Mouse (Mus musculus): Measurements from ENCODE around the gene Spsb2.
"Not testable (repeated sequence)": the region's sequence is repeated elsewhere in the genome, so short reads cannot be mapped to it uniquely, and the experiment has no call there.

The Spsb2 gene

DNA sequence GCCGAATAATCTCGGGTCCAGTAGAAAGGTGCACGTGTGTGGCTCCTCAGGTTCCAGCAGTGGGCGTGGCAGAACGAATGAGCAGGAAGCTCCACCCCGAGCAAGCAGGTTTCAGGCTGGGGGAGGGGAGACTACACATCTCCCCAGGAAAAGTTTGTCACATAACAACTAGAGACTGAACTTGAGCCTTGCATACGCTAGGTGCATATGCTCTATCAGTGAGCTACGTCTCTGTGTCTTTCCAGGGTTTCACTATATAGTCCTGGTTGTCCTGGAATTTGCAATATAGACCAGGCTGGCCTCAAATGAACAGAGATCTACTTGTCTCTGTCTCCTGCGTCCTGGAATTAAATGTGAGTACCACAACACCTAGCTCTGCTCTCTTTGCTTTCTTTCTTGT lies 6.1 kb upstream of the Spsb2 start:
- not testable (repeated sequence) for DNase-seq (ENCODE audit: low spot score in 2 of 2)

DNA sequence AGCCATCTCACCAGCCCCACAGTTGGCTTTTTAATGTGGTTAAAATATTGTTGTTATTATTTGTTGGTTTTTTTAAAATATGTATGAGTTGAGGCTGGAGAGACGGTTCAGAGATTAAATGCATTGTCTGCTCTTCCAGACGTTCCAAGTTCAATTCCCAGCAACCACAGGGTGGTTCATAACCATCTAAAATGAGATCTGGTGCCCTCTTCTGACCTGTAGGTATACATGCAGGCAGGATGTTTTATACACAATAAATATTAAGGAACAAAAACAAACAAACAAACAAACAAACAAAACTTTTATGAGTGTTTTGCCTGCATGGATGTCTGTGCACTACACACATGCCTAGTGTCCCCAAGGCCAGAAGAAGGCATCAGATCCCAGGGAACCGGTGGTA lies 5.4 kb upstream of the Spsb2 start:
- DNase-seq (ENCODE audit: low spot score in 2 of 2): no peak

DNA sequence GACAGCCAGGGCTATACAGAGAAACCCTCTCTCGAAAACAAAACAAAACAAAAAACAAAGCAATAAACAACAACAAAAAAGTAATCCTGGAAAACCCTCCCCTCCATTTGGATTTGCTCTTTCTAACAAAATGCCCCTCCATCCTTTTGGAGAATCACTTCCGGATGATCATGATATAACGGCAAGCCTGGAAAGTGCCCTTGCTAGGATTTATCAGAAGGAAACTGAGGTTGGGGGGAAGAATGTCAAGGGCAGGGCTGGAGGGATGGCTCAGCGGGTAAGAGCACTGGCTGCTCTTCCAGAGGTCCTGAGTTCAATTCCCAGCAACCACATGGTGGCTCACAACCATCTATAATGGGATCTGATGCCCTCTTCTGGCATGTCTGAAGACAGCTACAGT lies 4.8 kb upstream of the Spsb2 start:
- not testable (repeated sequence) for DNase-seq (ENCODE audit: low spot score in 2 of 2)

DNA sequence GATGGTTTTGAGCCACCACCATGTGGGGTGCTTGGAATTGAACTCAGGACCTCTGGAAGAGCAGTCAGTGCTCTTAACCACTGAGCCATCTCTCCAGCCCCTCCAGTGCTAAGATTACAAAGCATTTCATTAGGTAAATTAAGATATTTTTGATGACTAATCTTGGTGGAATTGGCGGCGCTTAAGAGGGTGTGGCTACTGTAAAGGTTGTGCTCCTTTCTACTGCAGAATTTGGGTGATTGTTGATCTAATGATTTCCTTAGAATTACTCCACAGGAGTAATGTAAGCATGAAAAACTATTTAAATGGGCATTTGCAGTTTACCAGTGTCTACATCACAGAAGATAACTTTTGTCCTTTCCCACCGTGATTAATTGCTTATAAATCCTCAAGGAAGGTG lies 4.1 kb upstream of the Spsb2 start:
- DNase-seq (ENCODE audit: low spot score in 2 of 2): no peak

DNA sequence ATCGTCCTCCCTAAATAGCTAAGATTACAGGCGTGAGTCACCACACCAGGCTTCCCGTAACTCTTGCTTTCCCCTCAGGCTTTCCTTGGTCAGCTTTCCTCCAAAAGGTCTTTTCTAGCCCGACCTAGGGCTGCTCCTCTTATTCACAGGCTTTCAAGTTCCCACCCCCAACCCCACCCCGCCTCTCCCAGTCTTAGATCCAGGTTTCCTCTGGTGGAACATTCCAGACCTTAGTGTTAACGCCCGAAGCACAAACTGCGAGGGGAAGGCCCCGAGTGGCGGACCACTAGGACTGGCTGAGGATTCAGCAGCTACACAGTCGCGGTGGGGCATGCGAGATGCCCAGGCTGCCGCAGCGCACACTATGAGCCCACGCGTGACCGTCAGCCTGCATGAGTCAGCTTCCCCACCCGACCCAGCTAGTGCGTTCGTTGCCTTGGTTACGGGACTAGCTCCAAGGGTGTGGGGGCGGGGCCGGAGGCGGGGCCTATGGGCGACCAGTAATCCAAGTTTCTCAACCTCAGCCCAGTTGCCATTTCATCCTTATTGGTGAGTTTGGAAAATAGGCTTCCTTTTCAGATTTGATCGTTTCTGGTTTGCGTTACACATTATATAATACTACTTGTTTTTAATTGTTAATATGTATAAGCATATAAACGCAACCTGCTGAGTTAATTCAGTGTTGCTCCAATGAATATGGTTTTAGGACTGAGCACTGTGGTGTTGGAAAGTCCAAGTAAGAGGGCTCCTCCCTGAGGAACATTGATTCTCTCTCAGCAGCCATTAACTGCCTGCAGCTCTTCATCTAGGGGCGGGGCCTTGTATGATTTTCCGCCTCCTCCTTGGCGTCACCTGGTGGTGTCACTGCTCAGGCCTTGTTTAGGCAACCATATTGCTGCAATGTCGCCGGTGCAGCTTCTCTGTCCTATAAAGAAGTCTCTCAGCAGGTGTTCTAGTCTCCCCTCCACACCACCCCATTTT lies 2.8 kb upstream of the Spsb2 start:
- DNase-seq (ENCODE audit: low spot score in 2 of 2): peak; percentile 91 to 98

DNA sequence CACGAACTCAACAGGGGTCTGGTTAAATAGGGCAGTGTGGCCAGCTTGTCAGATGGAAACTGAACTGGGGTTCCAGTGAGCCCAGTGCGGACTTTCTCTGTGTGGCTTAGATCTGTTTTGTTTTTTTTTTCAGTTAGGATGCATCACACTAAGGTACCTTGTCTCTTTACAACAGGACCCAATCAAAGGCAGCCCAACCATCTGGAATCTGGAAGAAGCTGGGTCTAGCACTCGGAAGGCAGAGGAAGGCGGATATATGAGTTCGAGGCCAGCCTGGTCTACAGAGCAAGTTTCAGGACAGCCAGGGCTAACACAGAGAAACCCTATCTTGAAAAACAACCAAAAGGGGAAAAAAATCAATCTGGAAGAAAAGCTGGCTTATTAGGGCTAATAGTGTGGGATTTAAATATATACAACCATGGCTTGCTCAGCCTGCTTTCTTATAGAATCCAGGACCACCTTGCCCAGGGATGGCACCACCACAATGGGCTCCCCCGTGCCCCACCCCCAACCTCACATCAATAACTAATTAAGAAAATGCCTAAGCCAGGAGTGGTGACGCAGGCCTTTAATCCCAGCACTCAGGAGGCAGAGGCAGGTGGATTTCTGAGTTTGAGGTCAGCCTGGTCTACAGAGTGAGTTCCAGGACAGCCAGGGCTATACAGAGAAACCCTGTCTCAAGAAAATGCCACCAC lies 1.9 kb upstream of the Spsb2 start:
- DNase-seq (ENCODE audit: low spot score in 2 of 2): no peak

DNA sequence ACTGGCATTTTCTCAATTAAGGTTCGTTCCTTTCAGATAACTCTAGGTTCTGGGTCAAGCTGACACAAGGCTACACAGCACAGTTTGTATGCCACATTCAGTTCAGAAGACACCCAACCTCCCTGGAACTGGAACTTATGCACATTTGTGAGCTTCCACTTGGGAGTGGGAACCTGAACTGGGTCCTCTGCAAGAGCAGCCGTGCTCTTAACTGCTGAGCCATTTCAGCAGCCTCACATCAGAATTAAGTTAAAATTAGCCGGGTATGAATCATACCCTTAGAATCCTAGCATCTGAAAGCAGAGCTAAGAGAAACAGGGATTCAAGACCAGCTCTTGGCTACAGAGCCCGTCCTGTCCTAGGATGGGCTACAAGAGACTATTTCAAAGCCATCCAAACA lies 1.1 kb upstream of the Spsb2 start:
- DNase-seq (ENCODE audit: low spot score in 2 of 2): no peak

DNA sequence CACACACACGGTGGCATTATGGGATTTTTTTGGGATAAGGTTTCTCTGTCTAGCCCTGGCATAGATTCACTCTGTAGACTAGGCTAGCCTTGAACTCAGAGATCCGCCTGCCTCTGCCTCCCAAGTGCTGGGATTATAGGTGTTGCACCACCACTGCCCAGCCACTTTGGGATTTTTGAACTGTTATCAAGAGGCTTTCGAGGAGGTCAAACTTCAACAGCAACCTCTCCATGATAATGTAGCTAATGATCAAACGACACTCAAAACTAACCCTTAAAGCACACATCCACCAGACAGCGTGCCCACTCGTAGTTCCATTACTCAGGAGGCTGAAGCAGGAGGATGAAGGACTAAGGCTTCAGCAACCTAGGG lies 489 bp upstream of the Spsb2 start:
- DNase-seq (ENCODE audit: low spot score in 2 of 2): no peak

DNA sequence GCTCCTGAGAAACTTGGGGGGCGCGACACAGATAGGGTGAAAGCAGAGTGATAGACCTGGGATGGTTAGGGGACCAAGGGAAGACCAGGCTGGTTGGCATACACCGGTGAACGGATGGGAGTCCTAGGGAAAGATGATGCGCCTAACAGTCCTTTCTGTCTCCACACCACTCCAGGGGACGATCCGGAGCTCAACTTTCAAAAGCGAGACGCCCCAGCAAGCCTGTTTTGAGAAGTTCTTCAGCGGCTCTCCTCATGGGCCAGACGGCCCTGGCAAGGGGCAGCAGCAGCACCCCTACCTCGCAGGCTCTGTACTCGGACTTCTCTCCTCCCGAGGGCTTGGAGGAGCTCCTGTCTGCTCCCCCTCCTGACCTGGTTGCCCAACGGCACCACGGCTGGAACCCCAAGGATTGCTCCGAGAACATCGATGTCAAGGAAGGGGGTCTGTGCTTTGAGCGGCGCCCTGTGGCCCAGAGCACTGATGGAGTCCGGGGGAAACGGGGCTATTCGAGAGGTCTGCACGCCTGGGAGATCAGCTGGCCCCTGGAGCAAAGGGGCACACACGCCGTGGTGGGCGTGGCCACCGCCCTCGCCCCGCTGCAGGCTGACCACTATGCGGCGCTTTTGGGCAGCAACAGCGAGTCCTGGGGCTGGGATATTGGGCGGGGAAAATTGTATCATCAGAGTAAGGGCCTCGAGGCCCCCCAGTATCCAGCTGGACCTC lies 752 bp downstream of the Spsb2 start:
- peak; percentile 79 to 84 for DNase-seq (ENCODE audit: low spot score in 2 of 2)

DNA sequence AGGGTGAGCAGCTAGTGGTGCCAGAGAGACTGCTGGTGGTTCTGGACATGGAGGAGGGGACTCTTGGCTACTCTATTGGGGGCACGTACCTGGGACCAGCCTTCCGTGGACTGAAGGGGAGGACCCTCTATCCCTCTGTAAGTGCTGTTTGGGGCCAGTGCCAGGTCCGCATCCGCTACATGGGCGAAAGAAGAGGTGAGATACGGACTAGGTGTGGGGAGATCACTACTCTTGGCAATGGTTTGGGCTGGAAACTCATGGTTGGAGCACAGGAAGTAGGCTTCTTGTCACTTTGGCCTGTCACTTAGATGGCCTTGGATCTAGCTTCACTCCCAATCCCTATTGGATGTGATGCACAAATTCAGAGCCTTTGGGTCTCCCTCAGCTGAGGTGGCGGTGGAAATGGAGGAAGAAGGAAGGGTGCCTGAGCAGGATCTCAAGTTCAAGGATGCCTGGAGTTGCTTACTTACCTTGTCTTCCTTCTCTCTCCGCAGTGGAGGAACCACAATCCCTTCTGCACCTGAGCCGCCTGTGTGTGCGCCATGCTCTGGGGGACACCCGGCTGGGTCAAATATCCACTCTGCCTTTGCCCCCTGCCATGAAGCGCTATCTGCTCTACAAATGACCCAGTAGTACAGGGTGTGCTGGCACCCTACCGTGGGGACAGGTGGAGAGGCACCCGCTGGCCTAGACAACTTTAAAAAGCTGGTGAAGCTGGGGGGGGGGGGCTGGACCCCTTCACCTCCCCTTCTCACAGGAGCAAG lies 1.5 kb downstream of the Spsb2 start:
- no peak for DNase-seq (ENCODE audit: low spot score in 2 of 2)

DNA sequence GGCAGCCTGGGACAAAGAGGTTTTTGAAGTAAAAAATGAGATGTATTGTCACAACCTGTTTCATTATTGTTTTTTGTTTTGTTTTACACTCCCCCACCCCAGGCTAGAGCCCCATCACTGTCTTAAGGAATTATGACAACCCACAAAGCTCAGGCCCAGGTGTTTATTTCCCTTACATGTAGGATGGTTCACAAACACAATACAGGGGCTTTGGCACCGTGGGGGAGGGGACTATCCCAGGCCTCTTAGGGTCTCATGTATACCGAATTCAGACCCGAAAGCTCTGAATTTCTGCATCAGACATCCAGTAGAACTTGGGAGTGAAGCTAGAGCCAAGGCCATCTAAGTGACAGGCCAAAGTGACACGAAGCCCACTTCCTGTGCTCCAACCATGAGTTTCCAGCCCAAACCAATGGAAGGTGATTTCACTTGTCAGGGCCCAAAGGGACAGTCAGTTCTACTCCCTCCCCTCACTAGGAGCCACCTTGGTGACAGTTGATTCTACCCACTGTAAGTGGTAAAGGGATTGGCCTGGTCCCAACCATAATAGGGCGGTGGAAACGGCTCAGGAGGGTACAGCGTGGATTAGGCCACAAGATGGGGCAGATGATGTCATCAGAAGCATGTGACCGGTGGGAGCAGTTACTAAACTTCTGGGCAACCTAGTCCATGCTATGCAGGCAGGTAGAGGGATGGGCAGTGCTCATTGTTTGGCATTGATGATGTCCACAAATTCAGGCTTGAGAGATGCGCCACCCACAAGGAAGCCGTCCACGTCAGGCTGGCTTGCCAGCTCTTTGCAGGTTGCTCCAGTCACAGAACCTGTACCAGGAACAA lies 2.3 kb downstream of the Spsb2 start:
- not testable (repeated sequence) for DNase-seq (ENCODE audit: low spot score in 2 of 2)

DNA sequence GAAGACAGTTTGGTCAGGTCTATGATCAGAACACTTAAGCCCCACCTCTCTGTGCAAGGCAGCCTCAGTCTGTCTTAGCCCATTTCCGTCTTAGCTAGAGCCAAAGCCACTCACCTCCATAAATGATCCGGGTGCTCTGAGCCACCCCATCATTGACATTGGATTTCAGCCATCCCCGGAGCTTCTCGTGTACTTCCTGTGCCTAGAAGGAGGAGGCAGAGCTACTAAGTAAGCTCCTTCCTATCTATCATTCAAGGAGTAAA lies 2.9 kb downstream of the Spsb2 start:
- no peak for DNase-seq (ENCODE audit: low spot score in 2 of 2)

DNA sequence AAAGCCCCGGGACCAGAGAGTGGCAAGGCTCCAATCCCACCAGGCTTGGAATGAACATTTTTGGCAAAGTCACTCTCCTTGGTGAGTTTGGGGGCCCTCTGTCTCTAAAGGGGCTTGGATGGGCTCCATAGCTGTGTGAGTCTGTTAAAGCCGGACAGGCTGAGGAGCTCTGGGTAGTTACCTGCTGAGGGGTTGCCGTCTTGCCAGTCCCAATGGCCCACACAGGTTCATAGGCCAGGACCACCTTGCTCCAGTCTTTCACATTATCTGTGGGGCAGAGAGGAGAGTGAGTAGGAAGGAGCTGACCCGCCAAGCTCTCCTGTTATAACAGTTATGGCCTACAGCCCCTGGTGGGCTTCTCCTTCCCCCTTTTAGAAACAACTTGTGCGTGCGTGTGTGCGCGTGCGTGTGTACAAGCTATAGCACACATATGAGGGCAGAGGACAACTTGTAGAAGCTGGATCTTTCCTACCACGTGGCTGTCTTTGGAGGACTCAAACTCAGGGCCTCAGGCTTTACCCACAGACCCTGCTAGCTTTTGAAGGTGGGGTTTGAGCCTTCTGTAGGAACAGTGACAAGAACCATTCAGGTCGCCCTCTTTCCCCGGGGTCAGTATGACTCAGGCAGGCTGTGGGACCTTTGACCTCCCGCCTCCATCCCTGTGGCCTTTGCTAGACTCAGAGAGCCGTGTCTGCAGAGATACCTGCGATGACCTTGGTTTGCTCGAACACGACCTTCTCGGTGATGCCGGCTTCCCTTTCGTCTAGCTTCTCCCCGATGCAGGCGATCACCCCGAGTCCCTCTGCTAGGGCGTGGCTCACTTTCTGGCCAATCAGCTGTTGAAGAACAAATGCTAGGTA lies 3.5 kb downstream of the Spsb2 start:
- DNase-seq (ENCODE audit: low spot score in 2 of 2): no peak

DNA sequence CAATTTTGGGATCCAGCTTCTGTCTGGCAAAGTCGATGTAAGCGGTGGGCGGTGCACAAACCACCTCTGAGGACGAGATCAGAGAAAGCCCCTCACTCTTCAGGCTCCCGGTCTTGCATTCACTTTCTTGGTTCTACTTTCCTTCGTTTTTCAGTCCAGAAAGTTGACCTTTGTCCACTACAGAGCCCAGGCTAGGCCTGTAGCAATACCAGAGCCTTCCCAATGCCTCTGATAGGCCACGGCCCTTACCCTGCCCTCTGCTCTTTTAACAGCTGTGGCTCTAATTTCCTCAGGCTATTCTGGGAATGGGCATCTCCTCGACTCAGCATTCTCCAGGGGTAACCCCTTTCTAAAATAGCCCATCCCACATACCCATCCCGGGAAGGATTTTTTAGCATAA lies 4.4 kb downstream of the Spsb2 start:
- DNase-seq (ENCODE audit: low spot score in 2 of 2): no peak

DNA sequence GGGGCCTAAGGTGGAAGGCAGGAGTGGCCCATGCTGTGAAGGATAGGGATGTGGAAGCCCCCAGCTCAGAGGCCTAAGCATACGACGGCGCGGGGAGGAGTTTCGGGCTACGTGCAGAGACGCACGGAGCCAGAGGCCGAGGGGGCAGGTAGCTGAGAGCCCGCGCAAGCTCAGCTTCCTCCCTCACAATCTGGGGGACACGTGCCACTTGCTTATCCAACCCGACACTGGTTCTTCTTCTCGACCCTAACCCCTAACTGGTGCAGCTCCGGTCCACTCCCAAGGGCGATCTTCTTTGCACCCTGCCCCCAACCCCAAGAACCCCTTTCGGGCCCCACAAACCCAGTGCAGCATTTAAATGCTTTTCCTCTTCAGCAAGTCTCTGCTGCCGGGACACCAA lies 5.0 kb downstream of the Spsb2 start:
- DNase-seq (ENCODE audit: low spot score in 2 of 2): peak in 1 of 2 experiments; percentile 49

DNA sequence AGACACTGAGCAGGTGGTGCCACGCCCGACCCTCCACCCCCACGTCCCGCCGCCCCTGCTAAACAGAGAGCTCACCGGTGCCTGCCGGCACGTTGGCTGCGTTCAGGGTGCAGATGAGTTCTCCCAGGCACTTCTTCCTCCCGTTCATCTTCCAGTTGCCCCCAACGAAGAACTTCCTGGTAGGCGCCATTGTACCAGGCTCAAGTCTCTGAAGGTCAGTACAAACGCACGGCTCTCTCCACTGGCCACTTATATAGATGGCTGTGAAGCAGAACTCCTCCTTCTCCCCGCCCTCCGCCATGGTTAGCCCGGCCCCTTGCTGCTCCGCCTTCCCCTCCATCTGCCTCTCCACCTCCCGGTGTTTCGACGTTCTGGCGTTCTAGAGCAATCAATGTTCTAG lies 5.5 kb downstream of the Spsb2 start, which contains the start of gene Tpi1:
Gene Tpi1 (minus strand): TSS at position 364 of the 400 bp plus-strand sequence.
- peak; percentile 89 to 92 for DNase-seq (ENCODE audit: low spot score in 2 of 2)

DNA sequence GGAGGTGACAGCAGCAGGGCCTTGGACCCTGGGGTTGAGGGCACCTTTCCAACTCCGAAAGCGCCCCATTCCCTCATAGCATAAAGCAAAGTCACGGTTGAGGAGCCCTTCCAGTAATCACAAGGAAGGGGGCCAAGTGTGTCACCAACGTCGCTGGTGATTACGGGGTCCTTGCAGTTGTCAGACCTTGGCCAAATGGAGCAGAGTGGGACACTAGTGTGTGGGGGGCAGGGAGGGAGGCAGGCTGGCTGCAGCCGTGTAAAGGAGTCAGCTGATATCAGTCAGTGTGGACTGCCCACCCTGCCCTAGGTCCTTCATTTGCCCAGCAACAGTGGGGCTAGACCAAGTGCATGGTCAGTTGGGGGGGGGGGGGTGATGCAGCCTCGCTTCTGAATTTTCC lies 6.0 kb downstream of the Spsb2 start:
- peak in 1 of 2 experiments; percentile 58 for DNase-seq (ENCODE audit: low spot score in 2 of 2)

DNA sequence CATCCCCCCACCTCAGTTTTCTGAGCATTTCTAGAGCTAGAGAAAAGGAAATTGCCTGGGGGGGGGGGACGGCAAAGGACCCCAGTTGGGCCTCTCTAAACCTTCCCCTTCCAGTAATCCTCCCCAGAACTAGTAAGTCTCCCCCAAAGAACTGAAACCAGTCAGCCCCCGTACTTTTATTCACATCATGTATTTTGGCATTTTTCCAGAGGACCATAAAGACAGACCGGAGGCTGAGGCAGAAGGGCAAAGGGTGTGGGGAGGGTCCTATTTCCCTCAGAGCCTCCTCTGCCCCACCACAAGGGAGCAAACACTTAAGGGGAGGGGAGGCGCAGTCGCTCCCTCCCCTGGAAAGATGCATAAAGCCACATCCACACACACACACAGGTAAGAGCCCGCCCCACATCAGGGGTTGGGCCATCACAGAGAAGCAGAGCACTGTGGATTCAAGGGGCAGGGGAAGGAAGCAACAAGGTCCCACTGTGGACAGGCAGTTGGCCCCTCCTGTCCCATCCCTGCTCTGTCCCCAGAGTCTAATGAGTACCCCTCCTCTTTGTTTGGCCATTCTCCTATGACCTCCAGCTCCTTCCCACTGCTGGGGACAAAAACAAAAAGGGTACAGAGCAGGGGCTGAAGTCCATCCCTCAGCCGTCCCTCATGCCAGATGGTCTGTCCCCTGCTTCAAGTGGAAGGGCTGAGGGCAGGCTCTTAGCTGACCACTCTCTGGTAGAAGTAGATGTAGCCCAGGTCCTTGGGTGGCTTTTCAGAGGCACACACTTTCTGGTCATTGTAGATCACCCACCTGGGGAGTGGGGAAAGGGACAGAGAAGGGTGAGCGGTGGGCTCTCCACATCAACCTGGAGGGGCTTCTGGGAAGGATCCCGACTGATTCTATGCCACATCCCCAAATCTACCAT lies 6.7 kb downstream of the Spsb2 start:
- peak in 1 of 2 experiments; percentile 41 for DNase-seq (ENCODE audit: low spot score in 2 of 2)

DNA sequence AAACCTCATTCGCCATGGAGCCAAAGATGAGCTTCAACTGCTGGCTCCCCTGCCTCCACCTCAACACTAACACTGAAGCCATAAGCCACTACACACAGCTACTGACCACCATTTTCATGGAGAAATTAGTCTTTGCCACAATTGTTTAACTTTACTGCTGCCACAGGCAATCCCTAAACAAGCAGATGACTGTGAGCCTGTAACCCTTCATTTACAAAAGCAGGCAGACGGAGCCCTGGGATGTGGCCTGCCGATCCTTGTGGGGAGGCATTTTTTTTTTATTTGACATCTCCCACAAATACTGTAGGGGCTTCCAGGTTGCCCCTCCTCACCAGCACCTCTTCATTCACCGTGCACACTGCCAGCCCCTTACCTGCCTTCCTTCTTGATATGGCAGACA lies 8.2 kb downstream of the Spsb2 start:
- DNase-seq (ENCODE audit: low spot score in 2 of 2): no peak

Data from urinary bladder, postnatal 4 days (tissue).